Mouse (Mus musculus): ENCODE measurements around the gene Apc2. TPM values are rescaled to one million over a fixed set of nuclear protein-coding genes. Genes with fewer than 3 reads are reported as not detected.

Gene Apc2
- polyA plus RNA-seq, 2 experiments: 0.04 TPM; not detected in 1

- H3K9ac ChIP-seq (replicated peaks): no peak overlapping the region
- ATAC-seq (ENCODE audit: insufficient read depth) (no peak), DNase-seq (ENCODE audit: low read depth in 3 of 3, low spot score in 3 of 3) (no peak)
- H3K9me3 ChIP-seq (ENCODE audit: control insufficient read depth, low read length): no peaks in the 10 kb centered on the region
- TF ChIP-seq CTCF (IDR thresholded peaks at IDR 0.05; ENCODE audit: low read depth) (0 out of 2 replicates have a peak, but pooled peaks have one; percentile 12), EP300 (IDR thresholded peaks at IDR 0.05; ENCODE audit: low read depth) (no peak)
- 85% methylated on average over 5 of the region's 5 CpGs for WGBS (ENCODE audit: insufficient replicate concordance)
- peaks cover 8 to 9% of the 10 kb centered on the region in 2 experiments for H3K4me1 ChIP-seq (replicated peaks; ENCODE audit: control insufficient read depth in 2 of 2, insufficient read depth in 2 of 2, low read length in 1 of 2)
- H3K4me2 ChIP-seq (ENCODE audit: low read depth): no peak overlapping the region
- H3K4me3 ChIP-seq (ENCODE audit: insufficient read depth in 1 of 2, low read depth in 2 of 2, low read length in 2 of 2): no peak overlapping the region
- no peak overlapping the region for H3K27ac ChIP-seq
- no peaks in the 10 kb centered on the region for H3K27me3 ChIP-seq (ENCODE audit: control insufficient read depth, insufficient read depth, low read length)
- peaks cover 26% of the 10 kb centered on the region for H3K36me3 ChIP-seq (replicated peaks; ENCODE audit: control insufficient read depth, insufficient read depth, low read depth)
These were observed 39.8 kb upstream of the Apc2 start for GRCm38 (mm10) chr10:80255881-80256535.

- TF ChIP-seq EP300 (IDR thresholded peaks at IDR 0.05; ENCODE audit: low read depth): no peak
- Histone ChIP-seq H3K4me1 (replicated peaks; ENCODE audit: control insufficient read depth in 2 of 2, insufficient read depth in 2 of 2, low read length in 1 of 2) (peaks cover 18% of the 10 kb centered on the region in 2 experiments), H3K27ac (no peak overlapping the region), H3K4me2 (ENCODE audit: low read depth) (no peak overlapping the region), H3K9ac (replicated peaks) (no peak overlapping the region), H3K4me3 (ENCODE audit: insufficient read depth in 1 of 2, low read depth in 2 of 2, low read length in 2 of 2) (no peak overlapping the region), H3K36me3 (replicated peaks; ENCODE audit: control insufficient read depth, insufficient read depth, low read depth) (peaks cover 26% of the 10 kb centered on the region), H3K9me3 (ENCODE audit: control insufficient read depth, low read length) (no peaks in the 10 kb centered on the region), H3K27me3 (ENCODE audit: control insufficient read depth, insufficient read depth, low read length) (no peaks in the 10 kb centered on the region)
- WGBS (ENCODE audit: insufficient replicate concordance): 60% methylated on average over 2 of the region's 2 CpGs
- ATAC-seq (ENCODE audit: insufficient read depth): no peak
- no peak for DNase-seq (ENCODE audit: low read depth in 3 of 3, low spot score in 3 of 3)
These were observed 37.8 kb upstream of the Apc2 start for GRCm38 (mm10) chr10:80257936-80258335.

- H3K27ac ChIP-seq: no peak overlapping the region
- peak overlapping the region; percentile 79 for H3K4me2 ChIP-seq (ENCODE audit: low read depth)
- H3K4me1 ChIP-seq (replicated peaks; ENCODE audit: control insufficient read depth in 2 of 2, insufficient read depth in 2 of 2, low read length in 1 of 2): peaks cover 20% of the 10 kb centered on the region in 2 experiments
- DNase-seq (ENCODE audit: low read depth in 3 of 3, low spot score in 3 of 3) (no peak), ATAC-seq (ENCODE audit: insufficient read depth) (no peak)
- no peak overlapping the region for H3K9ac ChIP-seq (replicated peaks)
- H3K27me3 ChIP-seq (ENCODE audit: control insufficient read depth, insufficient read depth, low read length): no peaks in the 10 kb centered on the region
- no peaks in the 10 kb centered on the region for H3K9me3 ChIP-seq (ENCODE audit: control insufficient read depth, low read length)
- peaks cover 26% of the 10 kb centered on the region for H3K36me3 ChIP-seq (replicated peaks; ENCODE audit: control insufficient read depth, insufficient read depth, low read depth)
- TF ChIP-seq CTCF (IDR thresholded peaks at IDR 0.05; ENCODE audit: low read depth) (no peak), EP300 (IDR thresholded peaks at IDR 0.05; ENCODE audit: low read depth) (no peak)
- H3K4me3 ChIP-seq (ENCODE audit: insufficient read depth in 1 of 2, low read depth in 2 of 2, low read length in 2 of 2): no peak overlapping the region
- 82% methylated on average over 14 of the region's 14 CpGs for WGBS (ENCODE audit: insufficient replicate concordance)
These were observed 36.9 kb upstream of the Apc2 start for GRCm38 (mm10) chr10:80258752-80259462.

DNA sequence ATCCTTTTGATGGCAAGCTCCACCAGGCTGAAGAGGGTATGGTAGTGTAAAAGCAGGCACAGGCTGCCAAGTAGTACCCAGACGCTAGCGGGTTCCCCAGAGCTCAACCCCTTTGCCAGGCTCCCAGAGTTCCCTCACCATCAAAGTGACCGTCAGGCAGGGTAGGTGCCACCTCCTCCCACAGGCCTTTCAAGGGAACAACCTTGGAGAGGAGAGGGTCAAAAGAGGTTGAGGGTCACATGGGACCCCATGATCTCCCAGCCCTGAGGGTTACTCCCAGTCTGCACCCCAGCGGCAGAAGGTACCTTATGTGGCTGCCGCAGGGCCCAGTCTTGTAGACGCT is 36.3 kb upstream of the Apc2 start:
- WGBS (ENCODE audit: insufficient replicate concordance): 77% methylated on average over 6 of the region's 6 CpGs
- Histone ChIP-seq H3K9me3 (ENCODE audit: control insufficient read depth, low read length) (no peaks in the 10 kb centered on the region), H3K9ac (replicated peaks) (no peak overlapping the region), H3K4me2 (ENCODE audit: low read depth) (peak overlapping the region; percentile 79), H3K4me1 (replicated peaks; ENCODE audit: control insufficient read depth in 2 of 2, insufficient read depth in 2 of 2, low read length in 1 of 2) (peaks cover 24% of the 10 kb centered on the region in 2 experiments), H3K27me3 (ENCODE audit: control insufficient read depth, insufficient read depth, low read length) (no peaks in the 10 kb centered on the region), H3K36me3 (replicated peaks; ENCODE audit: control insufficient read depth, insufficient read depth, low read depth) (peaks cover 23% of the 10 kb centered on the region), H3K27ac (no peak overlapping the region), H3K4me3 (ENCODE audit: insufficient read depth in 1 of 2, low read depth in 2 of 2, low read length in 2 of 2) (peak overlapping the region; percentile 18 to 57; a peak in 2 of 4 replicates)
- DNase-seq (ENCODE audit: low read depth in 3 of 3, low spot score in 3 of 3): no peak
- no peak for ATAC-seq (ENCODE audit: insufficient read depth)
- TF ChIP-seq CTCF (IDR thresholded peaks at IDR 0.05; ENCODE audit: low read depth) (no peak), EP300 (IDR thresholded peaks at IDR 0.05; ENCODE audit: low read depth) (no peak)

- peak overlapping the region; percentile 20; the same call in 1 of the 2 replicates for H3K27ac ChIP-seq
These were observed 35.7 kb upstream of the Apc2 start for GRCm38 (mm10) chr10:80259861-80260641.

More at GRCm38 (mm10) chr10:80259861-80260641, 35.7 kb upstream of the Apc2 start:
- ATAC-seq (ENCODE audit: insufficient read depth): no peak
- Histone ChIP-seq H3K36me3 (replicated peaks; ENCODE audit: control insufficient read depth, insufficient read depth, low read depth) (peaks cover 19% of the 10 kb centered on the region), H3K9me3 (ENCODE audit: control insufficient read depth, low read length) (no peaks in the 10 kb centered on the region), H3K27me3 (ENCODE audit: control insufficient read depth, insufficient read depth, low read length) (no peaks in the 10 kb centered on the region), H3K9ac (replicated peaks) (peak overlapping the region; percentile 52), H3K4me1 (replicated peaks; ENCODE audit: control insufficient read depth in 2 of 2, insufficient read depth in 2 of 2, low read length in 1 of 2) (peaks cover 24% of the 10 kb centered on the region in 2 experiments), H3K4me3 (ENCODE audit: insufficient read depth in 1 of 2, low read depth in 2 of 2, low read length in 2 of 2) (peak overlapping the region; percentile 42 to 57), H3K4me2 (ENCODE audit: low read depth) (peak overlapping the region; percentile 79)
- DNase-seq (ENCODE audit: low read depth in 3 of 3, low spot score in 3 of 3): no peak
- WGBS (ENCODE audit: insufficient replicate concordance): 12% methylated on average over 19 of the region's 19 CpGs
- TF ChIP-seq CTCF (IDR thresholded peaks at IDR 0.05; ENCODE audit: low read depth) (no peak), EP300 (IDR thresholded peaks at IDR 0.05; ENCODE audit: low read depth) (no peak)
